Mouse (Mus musculus): Measurements from ENCODE around the gene Cers5. TPM values are rescaled to one million over a fixed set of nuclear protein-coding genes. Genes with fewer than 3 reads are reported as not detected.
"Not testable (repeated sequence)": the region's sequence is repeated elsewhere in the genome, so short reads cannot be mapped to it uniquely, and the experiment has no call there.

Cers5 gene
- polyA plus RNA-seq, 1 experiment from 2014 or later = 59.2 TPM

GRCm38 (mm10) chr15:99703676-99704040 lies 69.0 kb downstream of the Cers5 start:
- H3K4me2 ChIP-seq (ENCODE audit: low read depth, low read length, severe bottlenecking) = peak overlapping the region; percentile 70; the same call in 1 of the 2 replicates
- no peaks in the 10 kb centered on the region for H3K9me3 ChIP-seq (ENCODE audit: control insufficient read depth, low read length)
- peaks cover 18% of the 10 kb centered on the region for H3K4me1 ChIP-seq (replicated peaks; ENCODE audit: control insufficient read depth, insufficient read depth, low read length)
- no peak overlapping the region for H3K27ac ChIP-seq (ENCODE audit: low read depth, low read length)
- peak overlapping the region; percentile 39; the same call in 1 of the 2 replicates for H3K9ac ChIP-seq (ENCODE audit: low read length)
- DNase-seq (ENCODE audit: low spot score) (no peak), ATAC-seq (replicated peaks; ENCODE audit: low FRiP score) (no peak)
- H3K27me3 ChIP-seq (ENCODE audit: control insufficient read depth, insufficient read depth, low read length) = no peaks in the 10 kb centered on the region; the same call in 1 of the 2 replicates
- WGBS = 71% methylated on average over 5 of the region's 5 CpGs
- peaks cover 14% of the 10 kb centered on the region for H3K36me3 ChIP-seq (ENCODE audit: control insufficient read depth, insufficient read depth, low read length)
- no peak overlapping the region for H3K4me3 ChIP-seq (ENCODE audit: low read depth, low read length)

GRCm38 (mm10) chr15:99703104-99703503 lies 69.6 kb downstream of the Cers5 start:
- Histone ChIP-seq H3K36me3 (ENCODE audit: control insufficient read depth, insufficient read depth, low read length) (peaks cover 11% of the 10 kb centered on the region), H3K4me1 (replicated peaks; ENCODE audit: control insufficient read depth, insufficient read depth, low read length) (peaks cover 18% of the 10 kb centered on the region), H3K27me3 (ENCODE audit: control insufficient read depth, insufficient read depth, low read length) (no peaks in the 10 kb centered on the region; the same call in 1 of the 2 replicates), H3K9ac (ENCODE audit: low read length) (peak overlapping the region; percentile 99), H3K9me3 (ENCODE audit: control insufficient read depth, low read length) (no peaks in the 10 kb centered on the region), H3K27ac (ENCODE audit: low read depth, low read length) (no peak overlapping the region), H3K4me2 (ENCODE audit: low read depth, low read length, severe bottlenecking) (peak overlapping the region; percentile 70), H3K4me3 (ENCODE audit: low read depth, low read length) (peak overlapping the region; percentile 72)
- no peak for ATAC-seq (replicated peaks; ENCODE audit: low FRiP score)
- WGBS = 63% methylated on average over 9 of the region's 9 CpGs
- no peak for DNase-seq (ENCODE audit: low spot score)

GRCm38 (mm10) chr15:99701999-99702900 lies 70.4 kb downstream of the Cers5 start, which contains the start of gene Smarcd1:
Gene Smarcd1 (plus strand): TSS chr15:99702129.
- DNase-seq (ENCODE audit: low spot score) (peak; percentile 99), ATAC-seq (replicated peaks; ENCODE audit: low FRiP score) (peak; percentile 97)
- peak within 1 kb of the TSS; percentile 99 for H3K9ac ChIP-seq (ENCODE audit: low read length)
- H3K27me3 ChIP-seq (ENCODE audit: control insufficient read depth, insufficient read depth, low read length) = no peaks in the 10 kb centered on the region; the same call in 1 of the 2 replicates
- H3K4me3 ChIP-seq (ENCODE audit: low read depth, low read length) = peak within 1 kb of the TSS; percentile 72
- H3K4me2 ChIP-seq (ENCODE audit: low read depth, low read length, severe bottlenecking) = peak within 1 kb of the TSS; percentile 70
- no peaks in the 10 kb centered on the region for H3K9me3 ChIP-seq (ENCODE audit: control insufficient read depth, low read length)
- H3K36me3 ChIP-seq (ENCODE audit: control insufficient read depth, insufficient read depth, low read length) = peaks cover 3% of the 10 kb centered on the region
- peaks cover 18% of the 10 kb centered on the region for H3K4me1 ChIP-seq (replicated peaks; ENCODE audit: control insufficient read depth, insufficient read depth, low read length)
- under 1% methylated on average over 57 of the region's 71 CpGs for WGBS
- H3K27ac ChIP-seq (ENCODE audit: low read depth, low read length) = peak within 1 kb of the TSS; percentile 88

GRCm38 (mm10) chr15:99701640-99701998 lies 71.1 kb downstream of the Cers5 start:
- Histone ChIP-seq H3K27ac (ENCODE audit: low read depth, low read length) (peak overlapping the region; percentile 88; the same call in 1 of the 2 replicates), H3K4me3 (ENCODE audit: low read depth, low read length) (peak overlapping the region; percentile 72), H3K4me2 (ENCODE audit: low read depth, low read length, severe bottlenecking) (peak overlapping the region; percentile 37; the same call in 1 of the 2 replicates), H3K9ac (ENCODE audit: low read length) (peak overlapping the region; percentile 99), H3K4me1 (replicated peaks; ENCODE audit: control insufficient read depth, insufficient read depth, low read length) (peaks cover 18% of the 10 kb centered on the region)
- not testable (repeated sequence) for H3K9me3 ChIP-seq (ENCODE audit: control insufficient read depth, low read length); DNase-seq (ENCODE audit: low spot score); ATAC-seq (replicated peaks; ENCODE audit: low FRiP score); H3K27me3 ChIP-seq (ENCODE audit: control insufficient read depth, insufficient read depth, low read length); H3K36me3 ChIP-seq (ENCODE audit: control insufficient read depth, insufficient read depth, low read length)
- WGBS = 55% methylated on average over 16 of the region's 16 CpGs

GRCm38 (mm10) chr15:99700219-99701106 lies 72.2 kb downstream of the Cers5 start:
- H3K4me1 ChIP-seq (replicated peaks; ENCODE audit: control insufficient read depth, insufficient read depth, low read length) = peaks cover 18% of the 10 kb centered on the region
- H3K9me3 ChIP-seq (ENCODE audit: control insufficient read depth, low read length) = no peaks in the 10 kb centered on the region
- WGBS = 88% methylated on average over 18 of the region's 18 CpGs
- no peak overlapping the region for H3K9ac ChIP-seq (ENCODE audit: low read length)
- no peaks in the 10 kb centered on the region for H3K36me3 ChIP-seq (ENCODE audit: control insufficient read depth, insufficient read depth, low read length)
- no peak overlapping the region for H3K27ac ChIP-seq (ENCODE audit: low read depth, low read length)
- no peaks in the 10 kb centered on the region; the same call in 1 of the 2 replicates for H3K27me3 ChIP-seq (ENCODE audit: control insufficient read depth, insufficient read depth, low read length)
- H3K4me2 ChIP-seq (ENCODE audit: low read depth, low read length, severe bottlenecking) = no peak overlapping the region
- DNase-seq (ENCODE audit: low spot score) (no peak), ATAC-seq (replicated peaks; ENCODE audit: low FRiP score) (no peak)
- H3K4me3 ChIP-seq (ENCODE audit: low read depth, low read length) = no peak overlapping the region

- Histone ChIP-seq H3K9ac (ENCODE audit: low read length) (no peak overlapping the region), H3K4me3 (ENCODE audit: low read depth, low read length) (no peak overlapping the region), H3K4me1 (replicated peaks; ENCODE audit: control insufficient read depth, insufficient read depth, low read length) (peaks cover 17% of the 10 kb centered on the region), H3K27me3 (ENCODE audit: control insufficient read depth, insufficient read depth, low read length) (no peaks in the 10 kb centered on the region; the same call in 1 of the 2 replicates), H3K9me3 (ENCODE audit: control insufficient read depth, low read length) (no peaks in the 10 kb centered on the region), H3K4me2 (ENCODE audit: low read depth, low read length, severe bottlenecking) (no peak overlapping the region), H3K36me3 (ENCODE audit: control insufficient read depth, insufficient read depth, low read length) (no peaks in the 10 kb centered on the region), H3K27ac (ENCODE audit: low read depth, low read length) (no peak overlapping the region)
- 88% methylated on average over 10 of the region's 10 CpGs for WGBS
- DNase-seq (ENCODE audit: low spot score) = no peak
- no peak for ATAC-seq (replicated peaks; ENCODE audit: low FRiP score)
Measured at GRCm38 (mm10) chr15:99699715-99700114, 73.0 kb downstream of the Cers5 start.

GRCm38 (mm10) chr15:99698533-99699085 lies 74.1 kb downstream of the Cers5 start:
- Histone ChIP-seq H3K4me2 (ENCODE audit: low read depth, low read length, severe bottlenecking) (no peak overlapping the region), H3K9ac (ENCODE audit: low read length) (no peak overlapping the region), H3K27me3 (ENCODE audit: control insufficient read depth, insufficient read depth, low read length) (no peaks in the 10 kb centered on the region; the same call in 1 of the 2 replicates), H3K27ac (ENCODE audit: low read depth, low read length) (no peak overlapping the region), H3K4me1 (replicated peaks; ENCODE audit: control insufficient read depth, insufficient read depth, low read length) (peaks cover 6% of the 10 kb centered on the region), H3K9me3 (ENCODE audit: control insufficient read depth, low read length) (no peaks in the 10 kb centered on the region), H3K36me3 (ENCODE audit: control insufficient read depth, insufficient read depth, low read length) (no peaks in the 10 kb centered on the region), H3K4me3 (ENCODE audit: low read depth, low read length) (no peak overlapping the region)
- no peak for DNase-seq (ENCODE audit: low spot score)
- 38% methylated on average over 20 of the region's 20 CpGs for WGBS
- ATAC-seq (replicated peaks; ENCODE audit: low FRiP score) = no peak

GRCm38 (mm10) chr15:99697309-99697708 lies 75.4 kb downstream of the Cers5 start:
- Histone ChIP-seq H3K9me3 (ENCODE audit: control insufficient read depth, low read length) (no peaks in the 10 kb centered on the region), H3K36me3 (ENCODE audit: control insufficient read depth, insufficient read depth, low read length) (no peaks in the 10 kb centered on the region), H3K4me1 (replicated peaks; ENCODE audit: control insufficient read depth, insufficient read depth, low read length) (no peaks in the 10 kb centered on the region; the same call in 1 of the 2 replicates), H3K4me3 (ENCODE audit: low read depth, low read length) (no peak overlapping the region), H3K4me2 (ENCODE audit: low read depth, low read length, severe bottlenecking) (no peak overlapping the region), H3K27ac (ENCODE audit: low read depth, low read length) (no peak overlapping the region), H3K27me3 (ENCODE audit: control insufficient read depth, insufficient read depth, low read length) (no peaks in the 10 kb centered on the region; the same call in 1 of the 2 replicates), H3K9ac (ENCODE audit: low read length) (no peak overlapping the region)
- ATAC-seq (replicated peaks; ENCODE audit: low FRiP score) (no peak), DNase-seq (ENCODE audit: low spot score) (no peak)
- 46% methylated on average over 2 of the region's 2 CpGs for WGBS
